Mouse (Mus musculus) right cerebral cortex, postnatal 10 days (tissue): ENCODE results near the gene Per1.

Experiments
- DNase-seq, 2 experiments: peaks; one replicate each; pipeline ENCODE4 v3.0.0; 2021; ENCODE audit warnings: low spot score in 2 of 2

Gene Per1

GRCm38 (mm10) chr11:69114621-69115020 lies 19.6 kb downstream of the Per1 start:
- no peak for DNase-seq

- no peak for DNase-seq
Measured at GRCm38 (mm10) chr11:69116843-69117242, 21.8 kb downstream of the Per1 start.

DNA sequence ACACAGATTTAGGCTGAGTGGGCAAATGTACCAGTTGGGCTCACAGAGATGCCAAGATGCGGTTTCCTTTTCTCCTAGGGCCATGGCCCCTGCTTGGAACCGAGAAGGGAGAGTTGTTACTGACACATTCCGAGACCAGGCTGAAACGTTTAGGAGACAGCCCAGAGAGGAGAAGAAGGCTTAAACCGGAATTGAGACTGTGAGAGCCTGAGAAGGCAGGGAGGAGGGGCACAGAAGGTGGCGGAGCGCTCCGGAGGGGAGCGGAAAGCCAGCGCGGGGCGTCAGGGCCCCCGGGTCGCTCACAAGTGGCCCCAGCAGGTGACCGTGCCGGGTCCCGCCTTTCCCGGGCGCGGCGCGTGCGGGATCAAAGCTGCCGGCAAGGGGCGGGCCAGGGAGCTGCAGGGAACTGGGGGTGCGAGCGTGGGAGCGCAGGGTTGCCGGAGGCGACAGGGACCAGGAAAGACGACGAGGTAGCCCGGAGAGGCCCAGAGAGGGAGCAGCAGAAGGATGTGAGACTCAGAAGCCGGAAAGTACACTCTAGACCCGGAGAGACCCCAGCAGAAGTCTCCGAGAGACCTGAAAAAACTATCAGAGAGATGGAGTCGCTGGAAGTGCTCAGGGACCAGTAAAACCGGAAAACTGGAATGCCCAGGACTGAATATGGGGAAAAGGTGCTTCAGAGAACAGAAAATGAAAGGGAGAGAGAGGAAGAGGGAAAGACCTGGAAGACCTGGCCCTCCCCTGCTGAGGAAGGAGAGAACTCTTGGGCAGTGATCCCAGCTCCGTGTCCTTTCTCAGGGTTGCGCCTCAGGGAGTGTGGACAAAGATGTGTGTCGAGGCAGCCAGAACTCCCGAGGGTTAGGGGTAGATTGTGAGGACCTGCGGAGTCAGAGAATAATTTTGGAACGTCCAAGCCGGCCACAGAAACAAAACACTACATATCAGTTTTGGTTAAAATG lies 23.0 kb downstream of the Per1 start:
- peak; percentile 63 to 67 for DNase-seq

GRCm38 (mm10) chr11:69118765-69119164 lies 23.7 kb downstream of the Per1 start:
- peak; percentile 77 to 84 for DNase-seq

- DNase-seq = no peak
Measured at GRCm38 (mm10) chr11:69119446-69120155, 24.6 kb downstream of the Per1 start.

DNA sequence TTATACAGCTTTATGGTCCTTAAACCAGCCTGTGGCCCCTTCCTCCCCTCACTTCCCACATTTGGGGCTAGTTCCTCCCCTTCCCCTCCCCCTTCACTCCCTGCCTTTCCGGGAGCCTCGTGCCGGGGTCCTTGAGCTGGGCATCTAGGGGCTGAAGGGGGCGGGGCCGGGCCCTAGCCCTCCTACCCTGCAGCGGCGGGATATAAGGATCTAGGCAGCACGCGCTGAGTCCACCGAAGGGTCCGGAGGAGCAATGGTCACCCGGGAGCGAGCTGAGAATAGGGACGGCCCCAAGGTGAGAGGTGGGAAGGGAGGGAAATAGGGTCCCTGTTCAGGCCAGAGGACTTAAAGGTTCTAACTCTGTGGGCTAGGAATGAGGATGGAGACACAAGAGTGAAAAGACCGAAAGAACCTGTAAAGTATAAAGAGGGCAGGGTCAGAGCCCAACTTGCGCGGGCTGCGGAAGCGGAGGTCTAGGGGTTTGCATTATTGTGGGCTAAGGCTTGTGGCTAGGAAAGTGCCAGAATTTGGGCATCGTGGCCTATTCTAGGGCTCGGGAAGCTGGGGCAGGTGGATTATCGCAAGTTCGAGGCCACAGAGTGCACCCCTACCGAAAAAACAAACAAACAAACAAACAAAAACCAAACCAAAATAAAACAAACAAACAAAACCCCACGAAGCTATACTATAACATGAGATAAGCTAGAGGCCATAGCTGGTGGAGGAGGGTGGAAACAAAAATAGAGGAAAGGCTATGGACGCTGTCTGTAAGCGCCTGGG lies 25.4 kb downstream of the Per1 start, which contains the start of gene Hes7:
Gene Hes7, plus strand, starts transcription at position 184 of the 780 bp plus-strand sequence.
- peak in 1 of 2 experiments; percentile 46 for DNase-seq

GRCm38 (mm10) chr11:69121001-69121740 lies 26.2 kb downstream of the Per1 start:
- DNase-seq = peak in 1 of 2 experiments; percentile 45

DNA sequence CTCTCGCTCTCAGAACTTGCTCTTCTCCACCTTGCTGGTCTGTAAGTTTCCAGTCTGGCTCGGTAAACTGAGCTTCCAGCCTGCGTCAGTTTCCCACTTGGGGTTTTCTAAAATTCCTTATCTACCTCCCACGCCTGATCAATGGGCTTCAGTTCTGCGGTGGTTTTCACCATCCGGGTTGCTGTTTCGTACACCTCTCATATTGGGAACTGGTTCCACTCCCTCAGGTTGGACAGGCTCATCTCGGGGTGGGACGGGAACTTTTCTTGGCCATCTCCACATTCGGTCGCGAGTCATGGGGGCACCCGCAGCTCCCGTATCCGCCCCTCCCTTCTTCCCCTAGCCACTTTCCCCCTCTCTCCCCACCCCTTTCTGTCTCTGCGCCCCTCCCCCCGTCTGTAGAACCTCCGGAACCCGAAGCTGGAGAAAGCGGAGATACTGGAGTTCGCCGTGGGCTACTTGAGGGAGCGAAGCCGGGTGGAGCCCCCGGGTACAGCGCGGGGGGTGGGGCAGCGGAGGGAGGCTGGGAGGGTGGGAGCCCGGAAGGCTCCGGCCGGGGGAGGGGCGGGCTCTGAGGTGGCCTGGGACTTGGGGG lies 26.8 kb downstream of the Per1 start:
- DNase-seq = peak in 1 of 2 experiments; percentile 73

DNA sequence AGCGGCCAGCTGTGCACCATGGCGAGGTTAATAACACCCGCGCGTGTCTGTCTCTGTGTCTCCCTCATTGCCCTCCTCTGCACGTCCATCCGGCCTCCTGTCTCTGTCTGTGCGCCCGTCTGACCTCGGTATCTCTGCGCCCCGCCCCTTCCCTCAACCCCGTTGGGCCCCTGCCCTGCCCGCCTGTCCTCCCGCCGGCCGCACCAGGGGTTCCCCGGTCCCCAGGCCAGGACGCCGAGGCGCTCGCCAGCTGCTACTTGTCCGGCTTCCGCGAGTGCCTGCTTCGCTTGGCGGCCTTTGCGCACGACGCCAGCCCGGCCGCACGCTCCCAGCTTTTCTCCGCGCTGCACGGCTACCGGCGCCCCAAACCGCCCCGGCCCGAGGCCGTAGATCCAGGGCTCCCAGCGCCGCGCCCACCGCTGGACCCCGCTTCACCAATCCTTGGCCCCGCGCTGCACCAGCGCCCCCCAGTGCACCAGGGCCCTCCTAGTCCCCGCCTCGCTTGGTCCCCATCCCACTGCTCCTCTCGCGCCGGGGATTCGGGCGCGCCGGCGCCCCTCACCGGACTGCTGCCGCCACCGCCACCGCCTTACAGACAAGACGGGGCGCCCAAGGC lies 27.4 kb downstream of the Per1 start, which contains the start of gene 9130213A22Rik:
Gene 9130213A22Rik, minus strand, starts transcription at position 254 of the 616 bp plus-strand sequence.
- DNase-seq = peak; percentile 93 to 94

- DNase-seq = peak; percentile 95
Measured at GRCm38 (mm10) chr11:69123056-69123692, 28.2 kb downstream of the Per1 start.

DNA sequence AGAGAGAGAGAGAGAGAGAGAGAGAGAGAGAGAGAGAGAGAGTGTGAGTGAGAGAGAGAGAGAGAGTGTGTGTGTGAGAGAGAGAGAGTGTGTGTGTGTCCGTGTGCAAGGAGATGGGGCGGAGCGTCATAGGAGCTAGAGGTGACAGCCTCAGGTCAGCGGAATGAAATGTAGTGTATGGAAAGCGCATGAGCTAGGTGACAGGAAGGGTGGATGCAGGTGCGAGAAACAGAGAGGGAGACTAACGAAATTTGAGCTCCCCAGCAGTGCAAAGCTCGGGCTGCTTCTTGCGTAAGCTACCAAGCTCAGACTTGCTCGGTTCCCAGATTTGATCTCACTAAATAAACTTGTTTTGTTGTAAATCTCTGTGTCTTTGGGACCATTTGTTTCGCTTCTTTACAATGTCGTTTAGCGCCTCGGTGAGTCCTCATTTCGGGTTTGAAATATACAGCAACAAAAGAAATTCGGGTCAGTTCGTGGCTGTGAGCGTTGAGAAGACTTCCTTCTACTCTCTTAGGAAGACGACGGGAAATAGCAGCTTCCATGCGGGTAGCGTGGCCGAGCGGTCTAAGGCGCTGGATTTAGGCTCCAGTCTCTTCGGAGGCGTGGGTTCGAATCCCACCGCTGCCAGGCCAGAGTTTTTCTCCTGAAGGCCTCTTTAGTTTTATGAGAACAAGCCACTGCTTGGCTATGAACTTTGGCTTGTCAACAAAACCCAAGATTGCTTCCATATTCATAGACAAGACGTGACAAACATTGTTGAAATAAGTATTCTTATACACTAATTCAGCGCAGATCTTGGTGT lies 28.9 kb downstream of the Per1 start:
- peak; percentile 93 for DNase-seq

- peak; percentile 72 to 81 for DNase-seq
Measured at GRCm38 (mm10) chr11:69124498-69124847, 29.5 kb downstream of the Per1 start.

DNA sequence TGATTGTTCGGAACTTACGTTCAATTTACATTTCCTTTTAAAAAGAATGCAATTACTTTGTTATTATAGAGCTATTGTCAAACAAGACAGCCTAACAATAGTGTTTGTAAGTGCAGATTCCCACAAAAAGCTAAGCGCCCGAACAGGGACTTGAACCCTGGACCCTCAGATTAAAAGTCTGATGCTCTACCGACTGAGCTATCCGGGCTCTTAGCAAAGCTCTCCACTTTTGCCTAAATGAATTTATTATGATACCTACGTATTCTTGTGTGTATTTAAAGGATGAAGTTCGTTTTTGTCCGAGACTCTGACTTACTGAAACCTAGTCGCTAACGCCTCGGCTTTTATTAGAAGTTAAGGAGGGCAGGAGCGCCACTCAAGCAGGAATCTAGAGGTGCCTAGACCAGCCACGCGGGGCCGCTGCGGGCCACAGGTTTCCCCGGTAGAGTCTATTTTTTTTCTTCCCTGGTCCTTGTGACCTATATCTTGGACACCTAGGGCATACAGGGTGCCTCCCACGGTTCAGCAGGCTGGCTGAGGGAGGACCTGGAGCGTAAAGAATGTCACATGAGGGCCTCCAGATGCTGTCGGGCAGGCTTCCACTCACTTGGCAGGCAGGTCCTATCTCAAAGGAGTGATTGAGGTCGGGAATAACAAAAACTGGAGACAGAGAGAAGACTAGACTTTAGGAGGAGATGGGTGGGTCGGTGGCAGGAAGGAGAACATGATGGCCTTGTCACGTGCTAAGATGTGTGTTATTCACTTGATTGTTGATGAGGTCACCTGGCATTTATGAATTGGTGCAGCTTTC lies 30.2 kb downstream of the Per1 start:
- DNase-seq = peak; percentile 85 to 87

DNA sequence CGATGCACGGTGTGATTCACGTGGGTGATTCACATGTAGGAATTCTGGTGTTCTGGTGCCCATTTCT lies 30.7 kb downstream of the Per1 start, which contains the start of gene Aloxe3:
Gene Aloxe3, plus strand, starts transcription at position 45 of the 67 bp plus-strand sequence.
- DNase-seq = no peak

GRCm38 (mm10) chr11:69125919-69126705 lies 31.1 kb downstream of the Per1 start:
- DNase-seq = peak in 1 of 2 experiments; percentile 60

DNA sequence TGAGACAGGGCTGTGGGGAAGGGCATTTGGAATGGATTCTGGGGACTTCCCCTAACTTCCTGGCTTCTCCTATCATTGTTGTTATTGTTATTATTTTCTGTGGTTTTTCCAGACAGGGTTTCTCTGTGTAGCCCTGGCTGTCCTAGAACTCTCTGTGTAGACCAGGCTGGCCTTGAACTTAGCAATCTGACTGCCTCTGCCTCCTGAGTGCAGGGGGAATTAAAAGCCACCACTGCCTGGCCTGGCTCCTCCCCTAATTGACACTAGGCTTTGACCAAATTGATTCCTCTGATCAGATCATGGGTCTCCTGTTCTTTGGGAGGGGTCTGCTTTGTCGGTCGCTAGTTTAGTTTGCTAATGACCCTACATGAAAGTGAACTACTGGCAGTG lies 31.7 kb downstream of the Per1 start:
- no peak for DNase-seq

- no peak for DNase-seq
Measured at GRCm38 (mm10) chr11:69128426-69129122, 33.6 kb downstream of the Per1 start.
